Mouse (Mus musculus): ENCODE data around the gene Slc39a9.

The Slc39a9 gene

GRCm38 (mm10) chr12:80643693-80644505 lies at the start of gene Slc39a9, which contains the start of gene Erh:
Gene Slc39a9, plus strand, starts transcription at chr12:80643883.
Gene Erh, minus strand, starts transcription at chr12:80644341.
- DNase-seq (ENCODE audit: low read depth, low spot score), result peak; percentile 97

- no peak for DNase-seq (ENCODE audit: low read depth, low spot score)
These were observed 49.5 kb upstream of the Slc39a9 start for GRCm38 (mm10) chr12:80594141-80594540.

- DNase-seq (ENCODE audit: low read depth, low spot score), result no peak
These were observed 48.9 kb upstream of the Slc39a9 start for GRCm38 (mm10) chr12:80594781-80595180.

- no peak for DNase-seq (ENCODE audit: low read depth, low spot score)
These were observed 48.1 kb upstream of the Slc39a9 start for GRCm38 (mm10) chr12:80595566-80595965.

- DNase-seq (ENCODE audit: low read depth, low spot score), result no peak
These were observed 47.7 kb upstream of the Slc39a9 start for GRCm38 (mm10) chr12:80595968-80596367.

- DNase-seq (ENCODE audit: low read depth, low spot score), result no peak
These were observed 45.4 kb upstream of the Slc39a9 start for GRCm38 (mm10) chr12:80598236-80598635.

GRCm38 (mm10) chr12:80598756-80599155 lies 44.9 kb upstream of the Slc39a9 start:
- DNase-seq (ENCODE audit: low read depth, low spot score), result no peak

GRCm38 (mm10) chr12:80601597-80602269 lies 42.0 kb upstream of the Slc39a9 start:
- DNase-seq (ENCODE audit: low read depth, low spot score), result no peak

- no peak for DNase-seq (ENCODE audit: low read depth, low spot score)
These were observed 41.3 kb upstream of the Slc39a9 start for GRCm38 (mm10) chr12:80602432-80602831.

- DNase-seq (ENCODE audit: low read depth, low spot score), result no peak
These were observed 40.1 kb upstream of the Slc39a9 start for GRCm38 (mm10) chr12:80603566-80603965.

- no peak for DNase-seq (ENCODE audit: low read depth, low spot score)
These were observed 39.5 kb upstream of the Slc39a9 start for GRCm38 (mm10) chr12:80604218-80604617.

- DNase-seq (ENCODE audit: low read depth, low spot score), result no peak
These were observed 35.1 kb upstream of the Slc39a9 start for GRCm38 (mm10) chr12:80608576-80608975.

- DNase-seq (ENCODE audit: low read depth, low spot score), result no peak
These were observed 33.8 kb upstream of the Slc39a9 start for GRCm38 (mm10) chr12:80609928-80610327.

- no peak for DNase-seq (ENCODE audit: low read depth, low spot score)
These were observed 31.4 kb upstream of the Slc39a9 start for GRCm38 (mm10) chr12:80612113-80612791.

GRCm38 (mm10) chr12:80615371-80616257 lies 28.1 kb upstream of the Slc39a9 start:
- no peak for DNase-seq (ENCODE audit: low read depth, low spot score)

GRCm38 (mm10) chr12:80620501-80620900 lies 23.2 kb upstream of the Slc39a9 start:
- DNase-seq (ENCODE audit: low read depth, low spot score), result no peak

- DNase-seq (ENCODE audit: low read depth, low spot score), result no peak
These were observed 11.9 kb upstream of the Slc39a9 start for GRCm38 (mm10) chr12:80631790-80632189.

GRCm38 (mm10) chr12:80642725-80643692 lies 674 bp upstream of the Slc39a9 start:
- peak; percentile 76 for DNase-seq (ENCODE audit: low read depth, low spot score)

GRCm38 (mm10) chr12:80644506-80644868 lies 804 bp downstream of the Slc39a9 start:
- DNase-seq (ENCODE audit: low read depth, low spot score), result no peak

- DNase-seq (ENCODE audit: low read depth, low spot score), result no peak
These were observed 2.7 kb downstream of the Slc39a9 start for GRCm38 (mm10) chr12:80646377-80646776.
